Mouse (Mus musculus) forebrain, embryonic 16.5 days (tissue): Measurements from ENCODE around the gene Chkb. TPM values are rescaled to one million over a fixed set of nuclear protein-coding genes. Genes with fewer than 3 reads are reported as not detected.

Experiments used
- ATAC-seq: fragments of 200-750 bp; cut with Nextera tagmentation; 2 replicates; pipeline ENCODE4 v1.8.0; 2017; ENCODE audit warnings: mild to moderate bottlenecking, moderate library complexity
- H3K27ac ChIP-seq: fragments of 300-500 bp; sonication (generic); 2 replicates; pipeline ENCODE4 v1.5.1; 2014; ENCODE audit warnings: low read length, control low read depth
- H3K27me3 ChIP-seq: fragments of 300-500 bp; sonication (generic); replicated peaks from 2 replicates; pipeline ENCODE4 v1.6.1; 2014; ENCODE audit warnings: low read length; ENCODE audit not compliant: control insufficient read depth, insufficient read depth
- H3K36me3 ChIP-seq: fragments of 300-500 bp; sonication (generic); 2 replicates; pipeline ENCODE4 v1.6.1; 2014; ENCODE audit not compliant: control insufficient read depth, insufficient read depth
- H3K4me1 ChIP-seq: fragments of 300-500 bp; sonication (generic); replicated peaks from 2 replicates; pipeline ENCODE4 v1.6.1; 2014; ENCODE audit warnings: low read length; ENCODE audit not compliant: control insufficient read depth, insufficient read depth
- H3K4me2 ChIP-seq: fragments of 300-500 bp; sonication (generic); 2 replicates; pipeline ENCODE4 v1.6.1; 2014; ENCODE audit warnings: mild to moderate bottlenecking, low read length, control low read depth
- H3K4me3 ChIP-seq: fragments of 300-500 bp; sonication (generic); replicated peaks from 2 replicates; pipeline ENCODE4 v1.5.1; 2014; ENCODE audit warnings: mild to moderate bottlenecking, low read length, control low read depth
- H3K9ac ChIP-seq: fragments of 300-500 bp; sonication (generic); replicated peaks from 2 replicates; pipeline ENCODE4 v1.6.1; 2014; ENCODE audit warnings: low read depth, low read length, control low read depth
- H3K9me3 ChIP-seq: fragments of 300-500 bp; sonication (generic); 2 replicates; pipeline ENCODE4 v1.6.1; 2016; ENCODE audit warnings: low read length; ENCODE audit not compliant: control insufficient read depth
- WGBS: fragments of 180-500 bp; shearing (Covaris S2); extraction: QIAGEN DNeasy Blood & Tissue Kit; methylation state at CpG from one replicate; pipeline ENCODE4 v1.1.7; 2014; 5-methylcytosine and 5-hydroxymethylcytosine counted together
- polyA plus RNA-seq: library from polyadenylated mRNA; unstranded; fragments of >200 nt; fragmentation: Nextera tagmentation; extraction: Ambion mirVana; gene quantifications from 2 replicates; pipeline ENCODE4 v1.2.1, GENCODE M21; 2015

Chkb gene
- polyA plus RNA-seq, 1 experiment from 2014 or later: 77.7 TPM

GRCm38 (mm10) chr15:89421938-89422337 lies 7.8 kb downstream of the Chkb start:
- no peak overlapping the region for H3K27ac ChIP-seq
- no peaks in the 10 kb centered on the region for H3K4me1 ChIP-seq
- H3K36me3 ChIP-seq: peaks cover 11% of the 10 kb centered on the region
- H3K27me3 ChIP-seq: no peaks in the 10 kb centered on the region
- WGBS: 94% methylated on average over 9 of the region's 9 CpGs
- no peak overlapping the region for H3K4me2 ChIP-seq
- no peak overlapping the region for H3K4me3 ChIP-seq
- no peaks in the 10 kb centered on the region for H3K9me3 ChIP-seq
- H3K9ac ChIP-seq: no peak overlapping the region
- ATAC-seq: no peak

DNA sequence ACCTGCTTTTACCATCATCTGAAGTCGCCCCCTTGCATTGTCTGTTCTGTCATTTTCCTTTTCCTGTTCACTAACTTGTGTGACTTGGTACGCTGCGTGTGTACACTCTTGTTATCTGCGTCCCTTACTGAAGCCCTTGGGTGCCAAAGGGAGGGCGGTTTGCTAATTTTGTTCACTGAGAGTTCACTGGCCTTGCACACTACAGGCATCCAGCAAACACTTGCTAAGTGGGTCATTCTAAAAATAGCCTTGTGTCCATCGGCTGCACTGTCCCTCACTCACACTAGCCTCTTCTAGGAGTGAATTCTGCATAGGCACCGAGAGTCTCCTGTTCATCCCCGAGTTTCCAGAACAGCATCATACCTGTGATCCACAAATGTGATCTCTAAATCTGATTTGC lies 14.4 kb downstream of the Chkb start:
- 90% methylated on average over 8 of the region's 8 CpGs for WGBS
- Histone ChIP-seq H3K27me3 (no peaks in the 10 kb centered on the region), H3K4me3 (no peak overlapping the region), H3K36me3 (peaks cover 4% of the 10 kb centered on the region), H3K9me3 (no peaks in the 10 kb centered on the region), H3K4me2 (no peak overlapping the region), H3K9ac (no peak overlapping the region), H3K4me1 (no peaks in the 10 kb centered on the region), H3K27ac (no peak overlapping the region)
- no peak for ATAC-seq

GRCm38 (mm10) chr15:89410118-89410517 lies 19.6 kb downstream of the Chkb start, which contains the start of gene Syce3:
Syce3 (minus strand) TSS chr15:89410503.
- no peaks in the 10 kb centered on the region for H3K27me3 ChIP-seq
- ATAC-seq: no peak
- H3K27ac ChIP-seq: no peak within 1 kb of the TSS
- no peak within 1 kb of the TSS for H3K4me2 ChIP-seq
- 88% methylated on average over 15 of the region's 24 CpGs for WGBS
- H3K9me3 ChIP-seq: 0 out of 2 replicates have a peak, but pooled peaks cover 4% of the 10 kb centered on the region
- H3K36me3 ChIP-seq: no peaks in the 10 kb centered on the region
- no peak within 1 kb of the TSS for H3K4me3 ChIP-seq
- no peak within 1 kb of the TSS for H3K9ac ChIP-seq
- no peaks in the 10 kb centered on the region for H3K4me1 ChIP-seq

DNA sequence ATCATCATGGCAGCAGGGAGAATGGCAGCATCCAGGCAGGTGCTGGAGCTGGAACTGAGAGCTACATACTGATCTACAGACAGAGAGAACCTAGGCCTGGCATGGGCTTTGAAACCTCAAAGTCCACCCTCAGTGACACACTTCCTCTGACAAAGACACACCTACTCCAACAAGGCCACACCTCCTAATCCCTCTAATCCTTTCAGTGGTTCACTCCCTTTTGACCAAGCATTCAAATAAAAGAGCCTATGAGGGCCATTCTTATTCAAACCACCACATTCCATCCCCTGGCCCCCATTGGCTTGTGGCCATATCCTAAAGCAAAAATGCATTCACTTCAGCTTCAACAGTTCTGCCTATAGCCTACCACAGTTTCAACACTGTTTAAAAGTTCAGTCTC lies 23.0 kb downstream of the Chkb start:
- Histone ChIP-seq H3K4me2 (no peak overlapping the region), H3K9me3 (0 out of 2 replicates have a peak, but pooled peaks cover 4% of the 10 kb centered on the region), H3K4me1 (no peaks in the 10 kb centered on the region), H3K4me3 (no peak overlapping the region), H3K9ac (no peak overlapping the region), H3K27me3 (no peaks in the 10 kb centered on the region), H3K36me3 (no peaks in the 10 kb centered on the region), H3K27ac (no peak overlapping the region)
- no peak for ATAC-seq

GRCm38 (mm10) chr15:89404831-89405623 lies 24.7 kb downstream of the Chkb start:
- ATAC-seq: no peak
- 81% methylated on average over 10 of the region's 10 CpGs for whole genome bisulfite sequencing
- H3K27me3 ChIP-seq: no peaks in the 10 kb centered on the region
- 0 out of 2 replicates have a peak, but pooled peaks cover 4% of the 10 kb centered on the region for H3K9me3 ChIP-seq
- H3K9ac ChIP-seq: no peak overlapping the region
- no peak overlapping the region for H3K27ac ChIP-seq
- no peaks in the 10 kb centered on the region for H3K4me1 ChIP-seq
- no peak overlapping the region for H3K4me2 ChIP-seq
- no peaks in the 10 kb centered on the region for H3K36me3 ChIP-seq
- H3K4me3 ChIP-seq: no peak overlapping the region

GRCm38 (mm10) chr15:89402471-89402870 lies 27.2 kb downstream of the Chkb start:
- Histone ChIP-seq H3K9ac (no peak overlapping the region), H3K4me2 (no peak overlapping the region), H3K9me3 (no peaks in the 10 kb centered on the region), H3K36me3 (no peaks in the 10 kb centered on the region), H3K4me3 (no peak overlapping the region), H3K4me1 (no peaks in the 10 kb centered on the region), H3K27me3 (no peaks in the 10 kb centered on the region), H3K27ac (no peak overlapping the region)
- WGBS: 93% methylated on average over 1 of the region's 1 CpGs
- no peak for ATAC-seq

DNA sequence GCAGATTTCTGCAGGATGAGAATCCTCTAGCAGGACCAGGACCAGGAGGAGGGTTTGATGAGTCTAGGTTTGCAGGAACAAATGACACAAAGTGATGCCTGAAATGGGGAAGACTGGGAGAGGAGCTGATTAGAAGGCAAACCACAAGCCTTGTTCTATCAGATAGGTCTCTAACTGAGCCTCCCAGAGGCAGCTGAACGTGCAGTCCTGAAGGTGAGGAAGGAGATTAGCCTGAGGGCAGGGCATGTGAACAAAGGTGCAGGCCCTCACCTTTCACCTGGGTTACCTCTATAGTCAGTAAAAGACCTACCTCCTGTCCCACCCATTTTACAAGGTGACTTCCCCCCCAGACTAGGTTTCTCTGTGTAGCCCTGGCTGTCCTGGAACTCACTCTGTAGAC lies 30.0 kb downstream of the Chkb start:
- no peak for ATAC-seq
- no peaks in the 10 kb centered on the region for H3K4me1 ChIP-seq
- no peak overlapping the region for H3K9ac ChIP-seq
- no peaks in the 10 kb centered on the region for H3K27me3 ChIP-seq
- no peak overlapping the region for H3K4me3 ChIP-seq
- H3K36me3 ChIP-seq: no peaks in the 10 kb centered on the region
- 53% methylated on average over 1 of the region's 1 CpGs for WGBS
- no peak overlapping the region for H3K4me2 ChIP-seq
- no peak overlapping the region for H3K27ac ChIP-seq
- no peaks in the 10 kb centered on the region for H3K9me3 ChIP-seq

GRCm38 (mm10) chr15:89398146-89398545 lies 31.6 kb downstream of the Chkb start:
- H3K4me1 ChIP-seq: no peaks in the 10 kb centered on the region
- WGBS: 54% methylated on average over 2 of the region's 2 CpGs

GRCm38 (mm10) chr15:89396883-89397282 lies 32.8 kb downstream of the Chkb start:
- Histone ChIP-seq H3K27ac (no peak overlapping the region), H3K9me3 (no peaks in the 10 kb centered on the region), H3K27me3 (no peaks in the 10 kb centered on the region), H3K36me3 (no peaks in the 10 kb centered on the region), H3K4me1 (no peaks in the 10 kb centered on the region), H3K9ac (no peak overlapping the region), H3K4me2 (no peak overlapping the region), H3K4me3 (no peak overlapping the region)
- WGBS: 91% methylated on average over 4 of the region's 4 CpGs
- ATAC-seq: no peak

More at GRCm38 (mm10) chr15:89398146-89398545, 31.6 kb downstream of the Chkb start:
- Histone ChIP-seq H3K4me2 (no peak overlapping the region), H3K4me3 (no peak overlapping the region), H3K9ac (no peak overlapping the region), H3K9me3 (no peaks in the 10 kb centered on the region), H3K27ac (no peak overlapping the region), H3K27me3 (no peaks in the 10 kb centered on the region), H3K36me3 (no peaks in the 10 kb centered on the region)
- no peak for ATAC-seq
